Mouse (Mus musculus) ES-CJ7 (cell line): ENCODE measurements around the gene Josd1.
A peak's percentile ranks its signal among the peaks of the same experiment; 100 is the strongest.

Source experiments
- DNase-seq: peaks from one replicate; pipeline ENCODE4 v3.0.0; 2011; ENCODE audit warnings: low read depth, low spot score

Josd1 gene

GRCm38 (mm10) chr15:79687646-79688267 is at the start of gene Josd1:
Josd1 (minus strand) TSS chr15:79687919.
- DNase-seq = peak; percentile 95

DNA sequence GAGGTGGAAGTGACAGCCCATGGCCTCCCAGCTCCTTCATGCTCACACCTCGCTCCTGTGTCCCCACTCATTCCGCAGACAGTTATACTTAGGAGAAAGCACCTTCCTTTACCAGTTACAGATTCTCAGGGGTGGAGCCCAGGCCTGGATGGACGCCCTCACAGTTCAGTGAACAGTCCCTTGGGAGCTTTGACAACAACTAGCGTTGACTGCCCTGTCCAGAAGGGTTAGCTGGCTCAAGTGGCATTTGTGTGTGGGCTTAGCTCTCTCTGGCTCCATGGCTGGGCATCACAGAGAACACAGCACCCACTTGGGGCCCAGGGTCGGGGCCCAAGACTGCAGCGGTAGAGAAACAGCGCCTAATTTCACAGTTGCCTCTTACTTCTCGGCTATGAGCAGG is 46.6 kb upstream of the Josd1 start:
- DNase-seq = no peak

DNA sequence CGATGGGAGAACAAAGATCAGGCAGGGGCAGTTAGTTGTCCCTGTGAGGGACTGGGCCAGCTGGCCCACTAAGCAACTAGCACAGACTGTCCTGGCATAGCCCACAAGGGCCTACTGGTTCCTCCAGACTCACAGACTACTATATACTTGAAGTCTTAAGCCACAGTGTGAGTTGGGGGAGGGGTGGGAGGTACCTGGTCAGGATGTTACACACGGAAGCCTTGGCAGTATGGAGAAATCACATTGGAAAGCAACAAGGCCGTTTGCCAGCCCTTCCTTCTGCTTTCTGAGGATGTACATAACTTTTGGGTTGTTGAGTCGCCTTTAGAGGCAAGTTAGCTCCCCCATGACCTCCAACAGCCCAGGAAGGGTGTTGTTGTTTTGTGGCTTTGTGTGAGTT is 45.9 kb upstream of the Josd1 start:
- DNase-seq = no peak

DNA sequence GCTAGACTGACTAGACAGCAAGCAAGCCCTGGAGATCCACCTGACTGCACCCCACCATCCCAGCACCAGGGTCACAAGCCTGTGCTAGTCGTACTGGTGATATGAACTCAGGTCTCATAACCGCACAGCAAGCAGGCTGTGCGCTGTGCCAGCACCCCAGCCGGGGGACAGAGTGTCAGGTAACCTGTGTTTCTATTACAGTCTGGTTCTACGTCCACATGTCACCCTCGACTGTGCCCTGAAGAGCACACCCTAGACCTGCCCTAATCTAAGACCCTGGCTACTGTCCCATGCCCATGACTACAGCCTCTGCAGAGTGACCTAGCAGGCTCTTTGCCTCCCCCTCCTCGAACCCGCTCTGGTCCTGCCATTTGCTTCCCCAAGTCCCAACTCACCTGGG is 45.5 kb upstream of the Josd1 start:
- DNase-seq = no peak

- no peak for DNase-seq
These were observed 43.8 kb upstream of the Josd1 start for GRCm38 (mm10) chr15:79731554-79731953.

DNA sequence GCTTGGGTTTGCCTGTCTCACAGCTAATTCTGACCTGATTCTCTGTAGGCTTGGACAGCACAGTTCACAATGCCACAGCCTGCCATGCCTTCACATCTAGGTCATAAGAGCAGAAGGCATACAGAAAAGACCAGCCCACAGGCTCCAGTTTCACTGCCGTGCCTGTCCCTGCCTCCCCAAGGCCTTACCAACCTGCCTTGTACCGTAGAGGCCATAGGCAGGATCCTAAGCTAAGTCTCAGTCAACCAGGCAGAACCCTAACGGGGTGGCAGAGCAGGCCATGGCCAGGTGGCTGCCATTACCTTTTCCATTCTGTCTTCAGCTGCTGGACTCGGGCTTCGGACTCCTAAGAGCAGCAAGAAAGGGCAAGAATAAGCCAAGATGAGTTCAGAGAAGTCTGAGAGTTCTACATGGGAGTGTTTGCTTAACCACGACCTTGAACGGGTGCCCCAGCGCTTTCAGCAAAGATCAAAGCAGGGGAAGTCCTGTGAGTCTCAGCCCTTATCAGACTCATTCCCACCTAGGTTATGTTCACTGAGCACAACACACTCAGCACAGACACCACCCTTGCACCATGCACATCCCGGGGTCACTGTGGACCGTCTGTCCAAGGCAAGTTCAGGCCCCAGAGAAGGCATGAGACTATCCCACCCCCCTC is 41.1 kb upstream of the Josd1 start:
- DNase-seq = no peak

DNA sequence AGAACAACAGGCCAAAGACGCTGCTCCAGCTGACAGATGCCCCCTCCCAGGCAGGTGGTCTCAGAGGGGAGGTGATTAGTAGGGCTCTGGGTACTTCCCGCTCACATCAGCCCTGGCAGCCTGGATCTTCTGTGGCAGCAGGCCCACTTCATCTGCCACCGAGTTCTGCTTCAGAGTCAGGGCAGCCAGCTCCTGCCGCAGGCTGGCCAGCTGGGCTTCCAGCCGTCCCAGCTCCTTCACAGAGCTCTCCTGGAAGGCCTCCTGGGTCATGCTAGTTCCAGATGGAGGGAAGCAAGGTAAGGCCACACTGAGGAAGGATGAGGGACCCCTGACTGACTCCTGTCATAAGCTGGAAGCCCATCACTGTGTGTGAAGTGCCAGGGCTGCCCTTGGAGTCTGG is 40.6 kb upstream of the Josd1 start:
- no peak for DNase-seq

DNA sequence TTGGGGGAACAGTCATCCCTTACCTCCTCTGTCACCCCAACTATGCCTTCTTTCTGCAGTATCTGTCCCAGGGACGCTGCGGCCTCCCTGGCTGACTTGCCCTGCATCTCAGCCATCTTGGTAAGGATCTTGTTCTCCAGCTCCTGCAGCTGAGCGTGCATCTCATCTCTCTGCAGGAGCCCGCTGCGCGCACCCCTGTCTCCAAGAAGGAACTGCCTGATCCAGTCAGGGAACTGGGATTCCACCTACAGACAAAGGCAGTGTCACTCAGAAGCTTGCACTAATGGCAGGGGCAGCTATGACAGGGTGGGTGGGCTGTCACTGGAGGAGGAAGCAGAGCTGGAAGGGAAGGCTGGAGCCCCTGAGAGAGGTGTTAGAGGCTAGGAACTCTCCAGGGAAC is 40.1 kb upstream of the Josd1 start:
- DNase-seq = no peak

- no peak for DNase-seq
These were observed 37.6 kb upstream of the Josd1 start for GRCm38 (mm10) chr15:79725190-79725789.

DNA sequence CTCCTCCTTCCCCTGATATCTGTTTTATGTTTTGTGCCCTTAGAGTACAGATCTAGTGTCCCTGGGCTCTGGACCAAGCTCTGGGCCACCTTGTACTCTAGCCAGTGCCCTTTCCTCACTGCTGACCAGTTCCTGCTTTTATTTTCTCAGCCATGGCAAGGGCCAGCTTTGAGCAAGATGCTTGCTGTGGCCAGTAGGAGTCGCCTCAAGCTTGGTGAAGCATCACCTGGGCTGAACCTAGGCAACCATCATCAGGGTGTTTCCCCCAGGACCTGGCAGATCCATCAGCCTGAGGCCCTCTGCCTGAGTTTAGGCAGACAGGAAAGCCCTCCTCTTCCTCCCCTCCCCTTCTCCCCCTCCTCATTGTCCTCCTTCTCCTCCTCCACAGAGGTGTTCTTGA is 35.7 kb upstream of the Josd1 start:
- peak; percentile 53 for DNase-seq

- no peak for DNase-seq
These were observed 33.1 kb upstream of the Josd1 start for GRCm38 (mm10) chr15:79720796-79721195.

DNA sequence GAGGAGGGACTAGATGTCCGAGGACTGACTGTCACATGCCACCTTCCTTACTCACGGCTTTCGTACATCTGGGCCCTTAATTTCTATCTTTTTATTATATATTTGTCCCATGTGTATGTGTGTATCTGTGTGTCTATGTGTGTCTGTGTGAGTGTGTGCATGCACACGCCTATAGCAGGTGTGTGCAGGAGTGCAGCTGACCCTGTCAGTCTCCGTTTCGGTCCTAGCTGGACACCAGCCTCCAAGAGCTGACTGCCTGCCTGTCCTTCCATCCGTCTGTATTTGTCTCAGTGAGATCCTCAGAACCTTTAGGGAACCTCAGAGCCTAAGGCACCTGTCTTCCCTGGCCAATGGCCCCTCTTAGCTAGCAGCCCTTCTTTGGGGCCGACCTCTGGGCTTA is 32.5 kb upstream of the Josd1 start:
- no peak for DNase-seq

DNA sequence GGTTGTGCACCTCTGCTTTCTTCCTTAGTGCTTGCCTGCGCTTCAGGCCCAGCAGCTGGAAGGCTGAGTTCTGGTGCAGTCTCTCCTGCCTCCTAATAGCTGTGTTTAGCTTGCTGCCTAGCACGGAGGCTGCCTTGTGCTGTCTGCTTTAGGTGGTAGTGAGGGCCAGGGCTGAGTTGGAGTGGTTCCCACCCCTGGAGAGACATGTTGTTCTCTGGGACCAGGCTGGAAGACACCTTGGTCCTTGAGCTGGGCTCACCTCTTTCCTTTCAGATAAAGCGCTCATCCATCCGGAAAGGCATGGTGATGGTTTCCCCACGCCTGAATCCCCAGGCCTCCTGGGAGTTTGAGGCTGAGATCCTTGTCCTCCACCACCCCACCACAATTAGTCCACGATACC is 29.0 kb upstream of the Josd1 start:
- no peak for DNase-seq

- DNase-seq = no peak
These were observed 27.9 kb upstream of the Josd1 start for GRCm38 (mm10) chr15:79715646-79716045.

DNA sequence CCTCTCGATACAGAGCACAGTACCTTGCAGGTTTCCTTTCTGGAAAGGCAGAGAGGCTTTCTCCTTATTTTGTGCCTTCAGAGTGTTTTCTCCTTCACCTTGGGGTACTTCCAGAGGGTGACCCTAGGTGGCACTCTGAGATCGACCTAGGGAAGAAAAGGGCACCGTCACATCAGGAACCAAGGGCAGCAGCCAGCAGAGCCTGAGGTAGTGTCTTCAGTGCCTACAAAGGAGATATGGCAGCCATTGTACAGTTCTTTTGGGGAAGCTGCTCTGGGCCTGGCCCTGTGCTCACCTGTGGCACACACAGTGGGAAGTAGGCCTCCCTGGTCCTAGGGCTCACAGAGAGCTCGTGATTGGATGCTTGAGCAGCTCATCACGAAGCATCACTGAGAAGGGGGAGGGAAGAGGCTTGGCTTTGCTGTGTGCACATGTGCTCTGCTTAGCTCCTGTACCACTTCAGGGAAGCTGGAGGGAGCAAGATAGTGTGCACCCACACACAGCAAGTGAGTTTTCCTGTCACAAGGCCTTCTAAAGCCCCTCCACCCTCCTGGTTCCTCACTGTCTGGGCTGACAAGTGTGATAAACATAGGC is 20.6 kb upstream of the Josd1 start:
- DNase-seq = peak; percentile 44

GRCm38 (mm10) chr15:79706603-79707214 is 19.0 kb upstream of the Josd1 start:
- no peak for DNase-seq

DNA sequence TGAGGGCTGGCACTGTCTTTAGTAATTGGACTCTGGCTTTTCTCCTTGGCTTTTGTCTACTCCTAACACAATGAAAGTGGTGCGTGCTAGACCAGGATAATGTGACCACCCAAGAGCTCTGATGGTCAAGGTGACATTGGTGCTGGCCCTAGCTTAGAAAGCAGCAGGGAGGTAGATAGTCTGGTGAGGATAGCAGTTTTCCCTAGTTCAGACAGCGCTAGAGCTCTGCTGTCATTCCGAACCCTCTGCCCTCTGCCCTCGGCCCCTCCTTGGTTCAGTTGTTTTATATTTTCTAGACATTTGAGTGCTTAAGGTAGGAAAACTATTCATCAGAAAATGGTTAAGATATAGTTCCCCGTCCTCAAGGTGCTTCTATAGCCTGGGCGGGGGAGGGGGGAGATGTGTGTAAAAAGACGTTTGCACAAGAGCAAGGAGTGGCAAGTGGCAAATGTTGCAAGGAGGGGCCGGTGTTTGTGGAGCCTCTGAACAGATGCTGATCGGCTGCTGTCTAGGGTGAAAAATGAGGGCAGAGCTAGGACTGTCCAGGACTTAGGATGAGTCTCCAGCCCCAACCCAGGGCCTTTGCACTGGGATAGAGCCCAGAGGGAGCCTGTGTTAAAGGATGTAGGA is 10.0 kb upstream of the Josd1 start:
- peak; percentile 35 for DNase-seq

- DNase-seq = no peak
These were observed 9.3 kb upstream of the Josd1 start for GRCm38 (mm10) chr15:79697011-79697410.

GRCm38 (mm10) chr15:79696508-79696907 is 8.8 kb upstream of the Josd1 start:
- no peak for DNase-seq

DNA sequence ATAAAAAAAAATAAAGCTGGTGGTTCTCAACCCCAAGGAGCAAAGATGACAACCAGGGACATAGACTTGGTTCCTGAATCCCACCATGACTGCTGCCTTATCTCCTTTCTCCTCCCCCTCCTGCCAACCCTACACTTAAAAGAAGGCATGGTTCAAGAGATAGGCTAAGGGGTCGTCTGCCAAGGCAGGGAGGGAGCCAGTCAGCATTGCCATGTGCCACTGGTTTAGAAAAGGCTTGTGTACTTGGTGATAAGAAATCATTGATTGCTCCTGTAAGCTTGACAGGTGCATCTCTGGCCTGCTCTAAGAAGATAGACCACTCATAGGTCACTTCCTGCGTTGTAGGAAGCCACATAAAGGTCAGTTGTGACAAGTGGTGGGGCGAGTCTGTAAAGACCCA is 7.8 kb upstream of the Josd1 start:
- DNase-seq = no peak

DNA sequence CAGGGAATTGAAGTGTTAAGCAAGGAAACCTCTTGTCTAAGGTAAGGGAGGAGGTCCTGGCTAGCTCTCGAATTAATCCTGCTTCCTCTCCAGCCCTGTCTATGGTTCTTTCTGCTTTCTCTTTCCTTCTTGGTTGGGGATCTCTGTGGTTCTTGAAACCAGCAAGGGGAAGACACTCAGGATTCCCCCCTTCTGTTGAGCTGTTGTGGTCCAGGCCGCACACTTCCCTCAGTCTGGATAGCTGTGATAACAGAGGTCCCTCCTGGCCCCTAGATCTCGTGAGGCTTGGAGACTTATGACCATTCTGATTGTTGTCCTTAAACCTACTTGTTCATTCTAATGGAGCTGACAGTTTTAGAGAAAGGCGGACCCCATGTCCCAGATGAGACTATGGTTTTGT is 6.8 kb upstream of the Josd1 start:
- DNase-seq = no peak

- DNase-seq = no peak
These were observed 6.0 kb upstream of the Josd1 start for GRCm38 (mm10) chr15:79693740-79694139.
